Mouse (Mus musculus) megakaryocyte, embryonic 14.5 days (primary cell): Measurements from ENCODE around the gene Trank1.

Source experiments
- FLI1 ChIP-seq: IDR thresholded peaks from 2 replicates; pipeline ENCODE4 v1.6.1; 2012; ENCODE audit warnings: low read length, inconsistent platforms, mixed read lengths
- GATA1 ChIP-seq: IDR thresholded peaks from 3 replicates; pipeline ENCODE4 v1.6.1; 2012; ENCODE audit warnings: mixed read lengths, low read length, inconsistent platforms, borderline replicate concordance

GRCm38 (mm10) chr9:111386569-111386968 lies 75.0 kb downstream of the Trank1 start:
- TF ChIP-seq GATA1 (no peak), FLI1 (no peak)
